Mouse (Mus musculus) gastrocnemius, postnatal 10 days (tissue): Measurements from ENCODE around the gene Acta2. TPM values are rescaled to one million over a fixed set of nuclear protein-coding genes. Genes with fewer than 3 reads are reported as not detected.

Source experiments
- DNase-seq: peaks from one replicate; pipeline ENCODE4 v3.0.0; 2021; ENCODE audit warnings: mixed read lengths
- long read RNA-seq, 2 experiments: library from polyadenylated mRNA; stranded (forward); transcript quantifications; one replicate each; pipeline ENCODE4 v2.0.0; 2021
- total RNA-seq, 2 experiments: library from RNA; stranded (reverse); gene quantifications; 2 replicates each; pipeline ENCODE4 v1.2.3; 2021

Acta2 gene
- 100 to 1,000 TPM; 517 to 534 TPM for total RNA-seq
- long read RNA-seq, experiment 1, transcript Acta2-201 (9 exons, 2,035 nt) = major isoform, 336 of 363 reads
- long read RNA-seq, experiment 1, partial matches to known transcripts = 17 of 363 reads
- long read RNA-seq, experiment 1, other reads (novel, unspliced or antisense) = 10 of 363 reads
- long read RNA-seq, experiment 2, transcript Acta2-201 (9 exons, 2,035 nt) = major isoform, 381 of 419 reads
- long read RNA-seq, experiment 2, partial matches to known transcripts = 28 of 419 reads
- long read RNA-seq, experiment 2, other reads (novel, unspliced or antisense) = 10 of 419 reads

GRCm38 (mm10) chr19:34254880-34255681, at the start of gene Acta2:
TSS of gene Acta2 (minus strand) at chr19:34255590.
- peak; percentile 53 for DNase-seq

- DNase-seq = no peak
Measured at GRCm38 (mm10) chr19:34304917-34305316, 49.5 kb upstream of the Acta2 start.

- DNase-seq = no peak
Measured at GRCm38 (mm10) chr19:34300430-34300829, 45.0 kb upstream of the Acta2 start.

GRCm38 (mm10) chr19:34299229-34299628, 43.8 kb upstream of the Acta2 start:
- DNase-seq = no peak

- DNase-seq = no peak
Measured at GRCm38 (mm10) chr19:34298531-34298930, 43.1 kb upstream of the Acta2 start.

- DNase-seq = no peak
Measured at GRCm38 (mm10) chr19:34295442-34295841, 40.1 kb upstream of the Acta2 start.

- DNase-seq = no peak
Measured at GRCm38 (mm10) chr19:34293376-34293947, 38.1 kb upstream of the Acta2 start.

GRCm38 (mm10) chr19:34292701-34293100, 37.3 kb upstream of the Acta2 start:
- DNase-seq = no peak

- DNase-seq = no peak
Measured at GRCm38 (mm10) chr19:34291956-34292355, 36.6 kb upstream of the Acta2 start.

- no peak for DNase-seq
Measured at GRCm38 (mm10) chr19:34291379-34291778, 36.0 kb upstream of the Acta2 start.

GRCm38 (mm10) chr19:34290872-34291341, 35.5 kb upstream of the Acta2 start:
- DNase-seq = no peak

GRCm38 (mm10) chr19:34289948-34290789, 34.8 kb upstream of the Acta2 start, which contains the start of gene Fas:
TSS of gene Fas (plus strand) at chr19:34290666.
- DNase-seq = peak; percentile 64

GRCm38 (mm10) chr19:34288696-34289095, 33.3 kb upstream of the Acta2 start:
- no peak for DNase-seq

GRCm38 (mm10) chr19:34287656-34288415, 32.4 kb upstream of the Acta2 start:
- DNase-seq = no peak

- DNase-seq = no peak
Measured at GRCm38 (mm10) chr19:34287221-34287620, 31.8 kb upstream of the Acta2 start.

- DNase-seq = no peak
Measured at GRCm38 (mm10) chr19:34284826-34285225, 29.4 kb upstream of the Acta2 start.

GRCm38 (mm10) chr19:34284383-34284782, 29.0 kb upstream of the Acta2 start:
- no peak for DNase-seq

- no peak for DNase-seq
Measured at GRCm38 (mm10) chr19:34283614-34284013, 28.2 kb upstream of the Acta2 start.

- DNase-seq = no peak
Measured at GRCm38 (mm10) chr19:34278078-34278477, 22.7 kb upstream of the Acta2 start.

GRCm38 (mm10) chr19:34273073-34273472, 17.7 kb upstream of the Acta2 start:
- no peak for DNase-seq

- no peak for DNase-seq
Measured at GRCm38 (mm10) chr19:34270824-34271464, 15.6 kb upstream of the Acta2 start.
